ENCODE assay signal across 8 mouse cellular contexts in the genomic region with DNA sequence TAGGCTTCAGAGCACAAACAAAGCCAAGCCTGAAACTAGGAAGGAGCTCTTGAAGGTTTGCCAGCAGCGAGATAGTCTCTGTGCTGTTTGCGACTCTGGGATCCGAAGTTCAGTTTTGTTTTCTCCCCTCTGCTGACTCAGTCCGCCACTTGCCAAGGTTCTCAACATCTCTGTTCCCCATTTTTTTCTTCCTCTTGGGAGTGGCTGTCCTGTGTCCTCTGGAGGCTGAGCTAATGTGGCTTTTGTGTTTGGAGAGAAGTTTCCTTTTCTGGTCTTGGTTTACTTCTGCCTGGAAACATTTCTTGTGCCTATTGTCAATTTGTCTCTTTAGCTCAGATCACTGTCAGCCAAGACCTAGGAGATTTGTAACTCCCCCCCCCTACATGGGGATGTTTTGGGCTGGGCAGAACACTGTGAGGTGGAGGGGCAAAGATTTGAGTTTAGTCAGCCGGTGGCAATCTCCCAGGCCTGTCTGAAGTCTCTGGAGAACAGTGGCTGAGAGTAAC.
A peak's percentile ranks its signal among the peaks of the same experiment; 100 is the strongest.
DNase-seq lines count a peak whose midpoint lies in the region; ATAC-seq and TF ChIP-seq lines count a peak whose summit lies in the region.

No protein-coding gene starts in this region.

- no peak for ATAC-seq in heart, embryonic 14.5 days (ENCODE audit: insufficient number of reproducible peaks, insufficient read depth, low FRiP score, low read depth)
- no peak for ATAC-seq in limb, embryonic 15.5 days (ENCODE audit: insufficient number of reproducible peaks, low FRiP score, low TSS enrichment, low read depth)
- no peak for ATAC-seq in erythroid progenitor cell, adult 5-6 weeks (replicated peaks; ENCODE audit: low FRiP score, poor library complexity, severe bottlenecking)

- no peak overlapping the region for H3K4me3 ChIP-seq in bone marrow macrophage, adult 2 months (ENCODE audit: insufficient read depth, low read length)
- no peak overlapping the region for H3K4me3 ChIP-seq in heart, embryonic 14.5 days (ENCODE audit: control insufficient read depth in 1 of 2, insufficient read depth in 1 of 2, low read depth in 1 of 2, low read length in 2 of 2)
- H3K4me3 ChIP-seq in limb, embryonic 15.5 days: no peak overlapping the region

- intact Hi-C loops in left cerebral cortex, postnatal 10 days (cut with DNase I): no loop called here

- no peaks in the 10 kb centered on the region for H3K9me3 ChIP-seq in heart, embryonic 14.5 days (ENCODE audit: control insufficient read depth, low read length)
- no peaks in the 10 kb centered on the region for H3K9me3 ChIP-seq in limb, embryonic 15.5 days

- peak; percentile 32 to 63 for DNase-seq in left cerebral cortex, postnatal 10 days (ENCODE audit: extremely low spot score in 1 of 2, low spot score in 2 of 2)
- DNase-seq in left cerebral cortex, adult 11 months (ENCODE audit: low spot score): no peak
- peak; percentile 70 for DNase-seq in ovary, adult 18-20 months (ENCODE audit: low spot score)
- no peak for DNase-seq in cerebellum, adult 8-10 months

- peak overlapping the region; percentile 99 for H3K27ac ChIP-seq in bone marrow macrophage, adult 2 months (ENCODE audit: insufficient read depth, low read depth, low read length)
- peak overlapping the region; percentile 63 to 78 for H3K27ac ChIP-seq in heart, embryonic 14.5 days (replicated peaks in 1 of 2; ENCODE audit: control insufficient read depth in 1 of 2, insufficient read depth in 1 of 2, low read depth in 2 of 2, low read length in 2 of 2)
- peak overlapping the region; percentile 23; the same call in 1 of the 2 replicates for H3K27ac ChIP-seq in limb, embryonic 15.5 days

- no peaks in the 10 kb centered on the region for H3K27me3 ChIP-seq in heart, embryonic 14.5 days (ENCODE audit: control insufficient read depth, insufficient read depth, low read length)
- H3K27me3 ChIP-seq in limb, embryonic 15.5 days: no peaks in the 10 kb centered on the region

- 60% methylated on average over 5 of the region's 5 CpGs for WGBS in heart, embryonic 14.5 days
- WGBS in limb, embryonic 15.5 days: 55% methylated on average over 5 of the region's 5 CpGs

- no peak for TF ChIP-seq POLR2A in bone marrow macrophage, adult 2 months (IDR thresholded peaks at IDR 0.05; ENCODE audit: borderline replicate concordance, low read depth, low read length)

- peak overlapping the region; percentile 38 for H3K9ac ChIP-seq in heart, embryonic 14.5 days (ENCODE audit: low read length)
- H3K9ac ChIP-seq in limb, embryonic 15.5 days: no peak overlapping the region

- peaks cover 54% of the 10 kb centered on the region for H3K4me1 ChIP-seq in bone marrow macrophage, adult 2 months (ENCODE audit: control insufficient read depth, insufficient read depth, low read length)
- H3K4me1 ChIP-seq in heart, embryonic 14.5 days (ENCODE audit: control insufficient read depth in 2 of 2, insufficient read depth in 2 of 2, low read length in 2 of 2): peaks cover 5 to 15% of the 10 kb centered on the region in 2 experiments
- 0 out of 2 replicates have a peak, but pooled peaks cover 2% of the 10 kb centered on the region for H3K4me1 ChIP-seq in limb, embryonic 15.5 days

- TF ChIP-seq CTCF in bone marrow macrophage, adult 2 months (IDR thresholded peaks at IDR 0.05; ENCODE audit: low read depth, low read length): no peak

- H3K36me3 ChIP-seq in heart, embryonic 14.5 days (ENCODE audit: control insufficient read depth, insufficient read depth, low read length): peaks cover 62% of the 10 kb centered on the region
- peaks cover 22% of the 10 kb centered on the region for H3K36me3 ChIP-seq in limb, embryonic 15.5 days

- no peak overlapping the region for H3K4me2 ChIP-seq in heart, embryonic 14.5 days (ENCODE audit: low read length)
- no peak overlapping the region for H3K4me2 ChIP-seq in limb, embryonic 15.5 days

Comparison
In these comparisons a context has a peak if more than half of its experiments do, and no peak if none do; other contexts are left out.
1. DNase-seq: peak in left cerebral cortex, postnatal 10 days (2 of 2) and ovary, adult 18-20 months (single experiment); none in left cerebral cortex, adult 11 months (single experiment) and cerebellum, adult 8-10 months (single experiment).
2. H3K27ac ChIP-seq: peak in every context shown above with its lines; median percentile 99 in bone marrow macrophage, adult 2 months; 70 in heart, embryonic 14.5 days; 23 in limb, embryonic 15.5 days.